Mouse (Mus musculus): ENCODE data around the gene Slc9a8. TPM values are rescaled to one million over a fixed set of nuclear protein-coding genes. Genes with fewer than 3 reads are reported as not detected.

Gene Slc9a8
- polyA plus RNA-seq, 1 experiment from 2014 or later, result 24.2 TPM

DNA sequence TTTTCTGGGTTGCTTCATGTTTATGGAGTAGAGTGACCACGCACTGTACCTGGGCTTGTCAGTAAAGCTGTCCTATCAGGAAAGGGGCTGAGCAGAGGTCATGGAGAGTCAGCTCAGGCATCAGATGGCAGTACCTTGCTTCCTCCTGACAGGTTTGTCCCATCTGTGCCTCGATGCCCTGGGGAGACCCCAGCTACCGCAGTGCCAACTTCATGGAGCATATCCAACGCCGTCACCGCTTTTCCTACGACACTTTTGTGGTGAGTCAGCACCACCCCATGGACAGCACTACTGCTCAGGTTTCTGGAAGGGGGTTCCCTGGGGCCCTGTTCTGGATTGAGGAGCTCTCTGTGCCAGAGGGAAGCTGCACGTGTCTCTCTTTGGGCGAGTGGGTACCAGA is 90.9 kb downstream of the Slc9a8 start:
- Histone ChIP-seq H3K9ac (no peak overlapping the region), H3K4me3 (no peak overlapping the region), H3K27ac (no peak overlapping the region), H3K9me3 (replicated peaks) (no peaks in the 10 kb centered on the region), H3K36me3 (peaks cover 94% of the 10 kb centered on the region), H3K27me3 (no peaks in the 10 kb centered on the region), H3K4me1 (no peaks in the 10 kb centered on the region), H3K4me2 (replicated peaks) (no peak overlapping the region)
- ATAC-seq (ENCODE audit: low FRiP score), result no peak
- WGBS, result 90% methylated on average over 9 of the region's 9 CpGs

DNA sequence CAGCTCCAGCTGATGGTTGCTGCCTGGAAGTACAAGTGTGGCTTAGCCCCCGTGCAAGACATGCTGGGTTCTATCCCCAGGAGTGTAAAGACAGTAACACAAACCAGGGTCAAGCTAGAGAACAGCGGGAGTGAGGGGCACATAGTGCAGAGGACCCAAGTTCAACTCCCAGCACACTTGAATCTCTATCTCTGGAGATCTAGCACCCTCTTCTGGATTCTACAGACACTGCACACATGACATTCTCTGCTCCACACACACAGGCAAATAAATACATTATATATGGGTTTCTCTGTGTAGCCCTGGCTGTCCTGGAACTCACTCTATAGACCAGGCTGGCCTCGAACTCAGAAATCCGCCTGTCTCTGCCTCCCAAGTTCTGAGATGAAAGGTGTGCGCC is 91.5 kb downstream of the Slc9a8 start:
- 95% methylated on average over 5 of the region's 5 CpGs for WGBS

DNA sequence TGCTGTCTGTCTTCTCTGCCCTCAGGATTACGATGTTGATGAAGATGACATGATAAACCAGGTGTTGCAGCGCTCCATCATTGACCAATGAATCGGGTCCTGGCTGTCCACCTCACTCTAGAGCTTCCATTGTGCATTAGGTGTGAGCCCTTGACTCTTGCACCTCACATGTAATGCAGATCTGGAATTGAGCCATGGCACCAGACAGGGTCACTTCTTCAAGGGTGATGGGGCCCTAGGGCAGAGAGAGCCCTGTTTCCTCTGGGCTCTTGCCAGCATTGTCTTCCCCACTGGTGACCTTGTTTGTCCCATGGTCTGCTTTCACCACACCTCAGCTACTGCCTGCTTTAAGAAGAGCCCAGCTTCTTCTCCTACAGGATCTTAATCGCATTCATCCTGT is 93.1 kb downstream of the Slc9a8 start:
- no peak for ATAC-seq (ENCODE audit: low FRiP score)
- H3K4me3 ChIP-seq, result no peak overlapping the region
- no peak overlapping the region for H3K27ac ChIP-seq
- no peaks in the 10 kb centered on the region for H3K4me1 ChIP-seq
- 88% methylated on average over 4 of the region's 4 CpGs for WGBS
- H3K36me3 ChIP-seq, result peaks cover 83% of the 10 kb centered on the region
- no peaks in the 10 kb centered on the region for H3K9me3 ChIP-seq (replicated peaks)
- no peak overlapping the region for H3K9ac ChIP-seq
- H3K27me3 ChIP-seq, result no peaks in the 10 kb centered on the region
- H3K4me2 ChIP-seq (replicated peaks), result no peak overlapping the region

More for the DNA sequence above, 91.5 kb downstream of the Slc9a8 start:
- H3K27me3 ChIP-seq, result no peaks in the 10 kb centered on the region
- peaks cover 94% of the 10 kb centered on the region for H3K36me3 ChIP-seq
- no peak overlapping the region for H3K4me3 ChIP-seq
- no peak overlapping the region for H3K27ac ChIP-seq
- H3K4me1 ChIP-seq, result no peaks in the 10 kb centered on the region
- H3K9me3 ChIP-seq (replicated peaks), result no peaks in the 10 kb centered on the region
- ATAC-seq (ENCODE audit: low FRiP score), result no peak
- no peak overlapping the region for H3K9ac ChIP-seq
- no peak overlapping the region for H3K4me2 ChIP-seq (replicated peaks)

DNA sequence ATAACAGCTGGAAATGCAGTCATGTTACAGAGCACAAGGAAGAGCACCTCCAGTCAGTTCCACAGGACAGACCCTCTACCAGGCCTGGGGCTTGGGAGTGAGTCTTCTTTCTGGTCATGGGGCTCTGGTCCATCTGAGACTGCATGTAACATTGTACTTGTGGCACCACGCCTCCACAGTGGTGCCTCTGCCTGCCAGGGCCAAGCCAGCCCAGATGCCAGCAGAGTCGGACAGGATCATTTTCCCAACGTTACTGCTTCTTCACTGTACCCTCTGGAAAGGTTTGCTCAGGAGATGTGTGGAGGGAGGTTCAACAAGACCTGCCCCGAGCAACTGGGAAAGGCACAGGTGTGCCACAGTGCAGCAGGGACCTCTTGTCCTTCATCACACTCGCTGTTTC is 94.2 kb downstream of the Slc9a8 start:
- WGBS, result 93% methylated on average over 5 of the region's 5 CpGs
- Histone ChIP-seq H3K27me3 (no peaks in the 10 kb centered on the region), H3K9me3 (replicated peaks) (no peaks in the 10 kb centered on the region), H3K27ac (no peak overlapping the region), H3K9ac (no peak overlapping the region), H3K36me3 (peaks cover 75% of the 10 kb centered on the region), H3K4me2 (replicated peaks) (no peak overlapping the region), H3K4me3 (no peak overlapping the region), H3K4me1 (no peaks in the 10 kb centered on the region)
- ATAC-seq (ENCODE audit: low FRiP score), result no peak

DNA sequence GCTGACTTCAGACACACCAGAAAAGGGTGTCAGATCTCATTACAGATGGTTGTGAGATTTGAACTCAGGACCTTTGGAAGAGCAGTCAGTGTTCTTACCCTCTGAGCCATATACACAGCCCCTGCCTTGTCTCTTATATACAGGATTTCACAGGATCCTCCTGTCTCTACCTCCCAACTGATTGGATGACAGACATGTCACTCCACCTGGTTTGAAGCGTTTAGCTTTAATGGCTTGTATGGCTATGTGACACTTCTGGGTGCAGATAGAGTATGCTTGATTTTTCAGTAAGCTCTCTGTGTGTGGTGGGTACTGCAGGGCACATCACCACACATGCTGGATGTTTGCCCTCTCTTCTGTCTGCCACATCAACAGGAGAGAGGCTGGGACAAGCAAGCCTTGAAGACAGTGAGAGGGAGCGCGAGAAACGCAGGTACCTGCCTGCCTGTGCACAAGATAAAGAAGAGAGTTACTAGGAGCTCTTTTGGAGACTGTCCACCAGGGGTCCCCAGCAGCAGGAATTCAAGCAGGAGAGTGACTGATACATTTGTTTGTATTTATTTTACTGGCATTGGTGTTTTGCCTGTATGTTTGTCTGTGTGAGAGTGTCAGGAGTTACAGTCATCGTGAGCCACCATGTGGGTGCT is 98.2 kb downstream of the Slc9a8 start:
- no peak overlapping the region for H3K4me2 ChIP-seq (replicated peaks)
- H3K36me3 ChIP-seq, result peaks cover 38% of the 10 kb centered on the region
- no peak for ATAC-seq (ENCODE audit: low FRiP score)
- no peaks in the 10 kb centered on the region for H3K27me3 ChIP-seq
- no peaks in the 10 kb centered on the region for H3K9me3 ChIP-seq (replicated peaks)
- 73% methylated on average over 5 of the region's 5 CpGs for WGBS
- H3K4me1 ChIP-seq, result no peaks in the 10 kb centered on the region
- no peak overlapping the region for H3K4me3 ChIP-seq
- no peak overlapping the region for H3K9ac ChIP-seq
- H3K27ac ChIP-seq, result no peak overlapping the region

Other genes starting within 250 kb of the Slc9a8 start
- gene Kcnb1, start 231.6 kb upstream of the Slc9a8 start, polyA plus RNA-seq (2016; fragmentation: Nextera tagmentation; extraction: Ambion mirVana), result 1.4 and 1.6 TPM in 2 replicates
- 9.1 and 13.0 TPM in 2 replicates for gene Ptgis, start 181.1 kb upstream of the Slc9a8 start, polyA plus RNA-seq (2016; fragmentation: Nextera tagmentation; extraction: Ambion mirVana)
- gene B4galt5, start 72.5 kb upstream of the Slc9a8 start, polyA plus RNA-seq (2016; fragmentation: Nextera tagmentation; extraction: Ambion mirVana), result 19.3 and 20.2 TPM in 2 replicates
- gene Rnf114, start 70.9 kb downstream of the Slc9a8 start, polyA plus RNA-seq (2016; fragmentation: Nextera tagmentation; extraction: Ambion mirVana), result 120 TPM in 2 replicates
- 20.8 and 25.3 TPM in 2 replicates for gene Spata2, start 71.2 kb downstream of the Slc9a8 start, polyA plus RNA-seq (2016; fragmentation: Nextera tagmentation; extraction: Ambion mirVana)
- 30.1 and 39.0 TPM in 2 replicates for gene Snai1, start 116.5 kb downstream of the Slc9a8 start, polyA plus RNA-seq (2016; fragmentation: Nextera tagmentation; extraction: Ambion mirVana)
- 290 and 291 TPM in 2 replicates for gene Ube2v1, start 210.4 kb downstream of the Slc9a8 start, polyA plus RNA-seq (2016; fragmentation: Nextera tagmentation; extraction: Ambion mirVana)
- 16.9 and 18.8 TPM in 2 replicates for gene Gm20431, start 239.8 kb downstream of the Slc9a8 start, polyA plus RNA-seq (2016; fragmentation: Nextera tagmentation; extraction: Ambion mirVana)